Mouse (Mus musculus): Measurements from ENCODE around the gene Cfh. TPM values are rescaled to one million over a fixed set of nuclear protein-coding genes. Genes with fewer than 3 reads are reported as not detected.
"Not testable (repeated sequence)": the region's sequence is repeated elsewhere in the genome, so short reads cannot be mapped to it uniquely, and the experiment has no call there.

Gene Cfh
- total RNA-seq (2021) = 10 to 100 TPM; 11.4 to 12.3 TPM

GRCm38 (mm10) chr1:140183664-140184063 is at the start of gene Cfh:
Gene Cfh, minus strand, starts transcription at chr1:140183764.
- DNase-seq; intact Hi-C loops (cut with DNase I): not testable (repeated sequence)

- no peak for DNase-seq
- intact Hi-C loops (cut with DNase I) = no loop called here
Observed at GRCm38 (mm10) chr1:140226673-140227072, 43.1 kb upstream of the Cfh start.

DNA sequence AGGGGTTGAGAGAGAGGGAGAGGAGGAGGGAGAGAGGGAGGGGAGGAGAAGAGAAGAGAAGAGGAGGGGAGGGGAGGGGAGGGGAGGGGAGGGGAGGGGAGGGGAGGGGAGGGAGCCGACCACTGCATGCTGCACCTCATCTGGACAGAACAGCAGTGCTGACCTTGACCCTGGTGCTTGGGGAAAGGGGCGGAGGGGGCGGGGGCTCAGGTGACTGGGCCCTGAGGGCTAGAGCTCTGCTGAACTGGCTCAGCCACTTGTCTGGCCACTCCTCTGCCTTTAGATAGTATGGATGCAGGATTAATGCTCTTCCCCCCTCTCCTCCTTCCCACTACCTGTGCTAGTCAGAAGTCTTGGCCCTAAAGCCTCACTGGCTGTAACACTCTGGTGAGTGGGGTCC is 41.7 kb upstream of the Cfh start:
- intact Hi-C loops (cut with DNase I) = no loop called here
- DNase-seq = no peak

GRCm38 (mm10) chr1:140205329-140205728 is 21.8 kb upstream of the Cfh start:
- intact Hi-C loops (cut with DNase I) = no loop called here
- no peak for DNase-seq

DNA sequence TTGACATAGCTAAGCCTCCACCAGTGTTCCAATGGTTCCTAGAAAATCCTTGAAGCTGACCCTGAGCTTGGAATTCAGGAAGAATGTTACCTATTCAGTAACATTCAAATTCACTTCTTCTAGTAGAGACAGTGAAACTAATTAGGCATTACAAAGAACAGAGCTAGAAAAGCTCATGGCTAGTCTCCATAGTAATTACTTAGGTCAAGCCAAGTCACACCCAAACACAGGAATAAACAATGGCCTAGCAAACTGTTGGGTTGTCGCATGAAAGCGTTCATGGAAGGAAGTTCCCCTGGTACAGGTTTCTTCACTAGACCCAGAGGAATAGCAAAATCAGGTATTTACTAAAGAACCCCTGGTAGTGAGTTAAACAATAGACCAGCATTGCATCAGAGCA is 4.9 kb upstream of the Cfh start:
- intact Hi-C loops (cut with DNase I); DNase-seq: not testable (repeated sequence)

GRCm38 (mm10) chr1:140183208-140183607 is 356 bp downstream of the Cfh start:
- DNase-seq = no peak
- intact Hi-C loops (cut with DNase I) = no loop called here

- no peak for DNase-seq
- intact Hi-C loops (cut with DNase I) = no loop called here
Observed at GRCm38 (mm10) chr1:140180125-140180524, 3.4 kb downstream of the Cfh start.

DNA sequence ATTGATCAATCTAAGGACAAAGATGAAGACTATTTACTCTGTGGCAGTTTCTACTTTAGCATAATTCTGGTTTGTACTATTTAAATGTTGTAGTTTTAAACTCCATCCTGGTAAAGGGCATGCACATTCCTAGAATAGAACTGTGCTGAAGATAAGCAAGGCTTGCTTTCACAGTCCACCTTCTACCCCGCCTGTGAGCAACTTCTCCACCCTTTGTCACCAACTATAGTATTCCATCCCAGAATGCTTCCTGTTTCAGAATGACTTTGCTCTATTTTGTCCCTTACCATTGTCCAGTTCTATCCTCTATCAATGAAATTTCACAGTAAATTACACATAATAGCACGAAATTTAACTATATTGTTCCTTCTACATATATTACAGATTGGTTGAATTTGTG is 8.1 kb downstream of the Cfh start:
- intact Hi-C loops (cut with DNase I) = no loop called here
- DNase-seq = no peak

- intact Hi-C loops (cut with DNase I) = loop anchor here (2.0 kb wide), 2 partner anchors 359 to 489 kb away; no protein-coding TSS in a partner anchor
- DNase-seq = no peak
Observed at GRCm38 (mm10) chr1:140171581-140172154, 11.9 kb downstream of the Cfh start.

DNA sequence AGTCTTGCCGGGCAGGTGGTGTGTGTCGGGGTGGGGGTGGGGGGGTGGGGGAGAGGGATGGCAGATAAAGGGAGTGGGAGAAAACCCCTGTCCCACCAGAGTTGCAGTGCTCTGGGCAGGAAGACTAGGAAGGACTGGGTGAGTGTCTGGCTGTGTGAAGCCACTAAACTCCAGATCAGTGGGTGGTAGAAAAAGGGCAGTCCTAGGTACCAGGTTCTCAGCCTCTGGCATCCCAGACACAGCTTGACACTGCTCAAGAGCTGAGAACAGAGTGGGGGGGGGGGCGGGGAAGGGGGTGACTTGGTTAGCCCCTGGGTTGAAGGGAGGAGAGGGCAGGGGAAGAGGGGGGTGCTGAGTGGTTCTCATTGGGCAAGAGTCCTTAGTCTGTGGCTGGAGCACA is 24.6 kb downstream of the Cfh start:
- DNase-seq = no peak
- intact Hi-C loops (cut with DNase I) = no loop called here

GRCm38 (mm10) chr1:140069471-140069870 is 114.1 kb downstream of the Cfh start:
- intact Hi-C loops (cut with DNase I) = loop anchor here (5.0 kb wide), 1 partner anchor 52 kb away; no protein-coding TSS in a partner anchor
- DNase-seq = no peak

Other genes starting within 250 kb of the Cfh start
- 10 to 100 TPM; 26.2 to 31.7 TPM for gene Kcnt2, start 62.4 kb upstream of the Cfh start, total RNA-seq (2021)

Measured in left cerebral cortex, postnatal 4 days (tissue).